Mouse (Mus musculus): Measurements from ENCODE around the gene Ppfibp1. TPM values are rescaled to one million over a fixed set of nuclear protein-coding genes. Genes with fewer than 3 reads are reported as not detected.

The Ppfibp1 gene
- polyA plus RNA-seq, 1 experiment = 5.0 TPM

DNA sequence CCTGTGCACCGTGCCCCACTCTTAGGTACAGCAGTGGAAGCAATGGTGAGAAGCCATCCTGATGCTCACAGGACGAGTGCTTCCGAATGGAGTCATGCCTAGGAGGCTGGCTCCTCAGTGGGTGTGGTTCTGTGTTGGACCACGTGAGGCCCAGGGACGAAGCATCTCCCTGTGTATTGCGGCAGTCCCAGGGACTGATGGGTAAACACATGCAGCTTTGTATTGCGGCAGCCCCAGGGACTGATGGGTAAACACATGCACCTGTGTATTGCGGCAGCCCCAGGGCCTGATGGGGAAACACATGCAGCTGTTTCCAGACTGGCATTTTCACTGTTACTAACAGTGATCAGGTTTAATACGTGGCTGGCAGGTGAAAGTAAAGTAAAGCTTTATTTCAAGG lies 173.3 kb downstream of the Ppfibp1 start:
- DNase-seq (ENCODE audit: low read depth, low spot score) = no peak

GRCm38 (mm10) chr6:147062034-147062433 lies 173.7 kb downstream of the Ppfibp1 start:
- DNase-seq (ENCODE audit: low read depth, low spot score) = no peak
- WGBS = 39% methylated on average over 7 of the region's 7 CpGs

More for the DNA sequence above, 173.3 kb downstream of the Ppfibp1 start:
- 54% methylated on average over 9 of the region's 9 CpGs for WGBS

GRCm38 (mm10) chr6:147062694-147063093 lies 174.4 kb downstream of the Ppfibp1 start:
- WGBS = 61% methylated on average over 7 of the region's 7 CpGs
- no peak for DNase-seq (ENCODE audit: low read depth, low spot score)

DNA sequence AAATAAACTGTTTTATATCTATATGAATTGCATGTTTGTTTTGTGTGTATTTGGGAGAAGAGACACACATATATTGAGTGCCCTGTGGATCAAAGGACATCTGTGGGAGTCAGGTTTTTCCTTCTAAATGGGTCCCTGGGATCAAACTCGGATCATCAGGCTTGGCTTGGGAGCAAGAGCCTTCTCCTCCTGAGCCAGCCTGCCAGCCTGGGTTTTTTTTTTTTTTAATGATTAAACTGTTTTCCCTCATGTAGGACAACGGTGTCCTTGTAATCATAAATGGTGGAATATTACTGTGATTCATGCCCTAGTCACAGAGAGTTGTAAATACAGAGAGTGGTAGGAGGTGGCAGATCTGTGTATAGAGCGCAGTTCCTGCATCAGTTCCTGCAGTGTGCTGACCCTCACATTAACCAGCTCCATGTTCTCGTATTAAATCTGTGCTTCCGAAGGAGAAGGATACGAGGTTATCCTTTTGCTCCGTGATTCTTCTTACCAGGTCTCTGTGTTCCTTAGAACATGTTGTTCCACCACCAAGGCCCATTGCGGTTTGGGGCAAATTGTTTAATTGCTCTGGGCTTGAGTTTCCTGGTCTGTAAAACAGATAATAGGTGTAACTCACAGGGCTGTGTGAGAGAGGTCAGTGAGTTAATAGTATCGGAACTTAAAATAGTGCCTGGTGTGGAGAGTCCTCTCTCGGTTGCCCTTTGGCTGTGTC lies 176.1 kb downstream of the Ppfibp1 start:
- 37% methylated on average over 10 of the region's 10 CpGs for WGBS
- peak; percentile 50 for DNase-seq (ENCODE audit: low read depth, low spot score)

DNA sequence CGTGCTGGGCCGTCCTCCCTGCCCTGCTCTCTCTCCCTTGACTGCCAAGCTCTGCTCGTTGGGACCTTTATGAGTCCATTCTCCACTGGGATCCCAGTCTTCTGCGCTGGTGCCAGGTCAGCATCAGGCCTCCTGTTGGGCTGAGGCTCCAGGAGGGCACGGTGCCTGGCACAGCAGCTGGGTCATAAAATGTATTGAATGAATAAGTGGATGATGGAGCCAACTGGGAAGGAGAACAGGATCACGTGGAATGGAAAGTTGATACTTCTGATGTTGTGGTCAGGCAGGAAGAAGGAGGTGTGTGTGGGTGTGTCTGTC lies 176.6 kb downstream of the Ppfibp1 start:
- peak; percentile 58 for DNase-seq (ENCODE audit: low read depth, low spot score)
- 32% methylated on average over 6 of the region's 6 CpGs for WGBS

DNA sequence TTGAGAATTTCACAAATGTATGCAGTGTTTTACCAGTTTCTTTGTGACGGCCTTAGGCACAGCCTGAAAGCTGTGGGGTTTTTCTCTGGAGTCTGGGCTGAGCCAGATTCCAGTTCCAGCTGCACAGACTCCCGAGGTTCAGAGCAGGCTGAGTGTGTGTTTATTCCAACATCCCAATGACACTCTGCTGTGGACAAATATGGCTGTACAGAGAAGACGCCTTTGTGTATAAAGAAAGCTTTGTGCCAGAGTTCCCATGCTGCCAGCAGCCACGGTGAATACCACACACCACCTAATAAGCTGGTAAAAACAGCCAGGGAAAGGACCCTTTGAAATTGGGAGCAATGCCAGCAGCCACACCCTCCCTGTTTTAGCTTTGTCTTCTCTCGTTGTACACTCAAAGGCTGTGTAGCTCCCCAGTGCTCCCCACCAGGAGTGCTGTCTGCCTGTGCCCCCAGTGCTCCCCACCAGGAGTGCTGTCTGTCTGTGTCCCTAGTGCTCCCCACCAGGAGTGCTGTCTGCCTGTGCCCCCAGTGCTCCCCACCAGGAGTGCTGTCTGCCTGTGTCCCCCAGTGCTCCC lies 187.6 kb downstream of the Ppfibp1 start:
- no peak for DNase-seq (ENCODE audit: low read depth, low spot score)
- WGBS = 23% methylated on average over 5 of the region's 5 CpGs

DNA sequence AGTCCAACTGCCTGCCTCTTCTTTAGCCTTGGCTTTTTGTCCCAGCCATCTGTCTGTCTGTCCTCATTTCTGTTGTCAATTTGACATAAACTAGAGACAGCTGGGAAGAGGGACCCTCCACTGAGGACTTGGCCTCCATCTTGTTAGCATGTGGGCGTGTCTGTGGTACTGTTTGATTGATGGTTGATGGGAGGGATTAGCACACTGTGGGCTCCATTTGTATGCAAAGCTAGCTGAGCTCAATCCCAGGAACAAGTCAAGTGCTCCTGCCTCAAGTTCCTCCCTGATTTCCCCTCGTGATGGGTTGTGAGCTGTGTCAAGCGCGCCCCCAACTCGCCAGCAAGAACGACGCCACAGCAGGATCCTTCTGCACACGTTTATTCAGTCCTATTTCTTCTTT lies 188.6 kb downstream of the Ppfibp1 start:
- DNase-seq (ENCODE audit: low read depth, low spot score) = no peak
- WGBS = 86% methylated on average over 8 of the region's 8 CpGs

DNA sequence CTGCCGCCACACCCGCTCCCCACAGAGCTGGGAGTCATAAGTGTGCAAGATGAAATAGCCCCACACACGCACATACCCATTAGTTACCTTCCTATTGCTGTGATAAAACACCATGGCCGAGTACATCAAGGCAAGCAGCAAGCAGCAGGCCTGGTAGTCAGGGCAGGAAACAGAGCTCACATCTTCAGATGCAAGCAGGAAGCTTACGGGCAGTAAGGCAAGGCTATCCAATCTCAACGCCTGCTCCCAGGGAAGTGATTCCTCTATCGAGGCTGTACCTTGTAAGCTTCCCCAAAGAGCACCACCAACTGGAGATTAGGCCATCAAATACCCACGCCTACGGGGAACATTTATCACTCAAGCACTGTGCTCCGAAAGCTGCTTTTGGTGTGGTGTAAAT lies 191.6 kb downstream of the Ppfibp1 start:
- no peak for DNase-seq (ENCODE audit: low read depth, low spot score)
- 94% methylated on average over 10 of the region's 10 CpGs for WGBS

Other genes starting within 250 kb of the Ppfibp1 start
- 32.2 and 38.8 TPM in 2 replicates for gene Med21, start 245.9 kb upstream of the Ppfibp1 start, polyA plus RNA-seq (2012; rRNA removed)
- gene Tm7sf3, start 245.7 kb upstream of the Ppfibp1 start, polyA plus RNA-seq (2012; rRNA removed) = 20.1 and 20.6 TPM in 2 replicates
- gene Stk38l, start 163.5 kb upstream of the Ppfibp1 start, polyA plus RNA-seq (2012; rRNA removed) = 4.6 and 4.8 TPM in 2 replicates
- 0.48 and 2.6 TPM in 2 replicates for gene Arntl2, start 92.4 kb upstream of the Ppfibp1 start, polyA plus RNA-seq (2012; rRNA removed)
- not detected in 2 replicates for gene Smco2, start 38.4 kb upstream of the Ppfibp1 start, polyA plus RNA-seq (2012; rRNA removed)
- gene 1700034J05Rik, start 65.9 kb downstream of the Ppfibp1 start, polyA plus RNA-seq (2012; rRNA removed) = not detected in 2 replicates
- 12.6 and 14.3 TPM in 2 replicates for gene Rep15, start 144.1 kb downstream of the Ppfibp1 start, polyA plus RNA-seq (2012; rRNA removed)
- gene Mrps35, start 154.3 kb downstream of the Ppfibp1 start, polyA plus RNA-seq (2012; rRNA removed) = 9.6 and 10.4 TPM in 2 replicates
- gene Mansc4, start 198.5 kb downstream of the Ppfibp1 start, polyA plus RNA-seq (2012; rRNA removed) = 0.07 and 0.16 TPM in 2 replicates
- 4.6 and 8.3 TPM in 2 replicates for gene Klhl42, start 202.9 kb downstream of the Ppfibp1 start, polyA plus RNA-seq (2012; rRNA removed)

Measured in large intestine, adult 2 months (tissue).